Mouse (Mus musculus): ENCODE measurements at regions not wholly inside any gene's neighbourhood (a gene's known extent, or its start where the extent isn't known, plus 50 kb on each side); places are given as distances from the start of the nearest gene placed in this dataset.
A peak's percentile ranks its signal among the peaks of the same experiment; 100 is the strongest.

- DNase-seq, result no peak
Observed at GRCm38 (mm10) chr16:71489415-71489814, 818.7 kb upstream of the Robo1 start.

- DNase-seq, result peak; percentile 4
Observed at GRCm38 (mm10) chr16:71496478-71497198, 811.5 kb upstream of the Robo1 start.

GRCm38 (mm10) chr16:71497199-71497584 lies 810.9 kb upstream of the Robo1 start:
- DNase-seq, result no peak

GRCm38 (mm10) chr16:71511381-71511780 lies 796.7 kb upstream of the Robo1 start:
- DNase-seq, result no peak

DNA sequence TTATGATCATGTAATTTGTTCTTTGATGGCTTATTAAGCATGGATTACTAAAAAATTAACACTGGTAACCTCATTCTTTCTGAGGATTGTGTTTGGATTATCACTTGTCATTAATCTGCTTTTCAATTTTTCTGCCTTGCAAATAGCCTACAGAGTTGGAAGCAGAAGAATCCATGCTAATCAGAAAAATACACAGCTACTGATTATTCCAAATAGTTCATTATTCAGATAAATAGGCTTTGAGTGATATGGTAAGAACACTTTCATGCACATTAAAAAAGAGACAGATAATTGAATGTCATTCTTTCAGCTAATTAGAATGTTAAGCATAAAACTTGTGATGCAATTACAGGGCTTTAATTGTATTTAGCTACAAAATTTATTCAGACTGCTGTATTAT lies 768.8 kb upstream of the Robo1 start:
- DNase-seq, result no peak

Data from embryo, embryonic 11 days (tissue).